Mouse (Mus musculus): ENCODE measurements around the gene Sorcs2. TPM values are rescaled to one million over a fixed set of nuclear protein-coding genes. Genes with fewer than 3 reads are reported as not detected.

Gene Sorcs2
- total and polyA plus RNA-seq, 3 experiments, result 0.42 to 1.6 (median 0.46) TPM

GRCm38 (mm10) chr5:36422689-36423088 is 24.8 kb upstream of the Sorcs2 start:
- Histone ChIP-seq H3K9ac (ENCODE audit: insufficient read depth, low read depth) (no peak overlapping the region), H3K79me2 (replicated peaks; ENCODE audit: control insufficient read depth, extremely low read depth, insufficient read depth, poor library complexity, severe bottlenecking) (no peaks in the 10 kb centered on the region), H3K4me3 (replicated peaks in 1 of 3; ENCODE audit: low read depth in 2 of 3, low read length in 2 of 3, poor library complexity in 1 of 3) (no peak overlapping the region), H3K27me3 (replicated peaks) (peaks cover 73% of the 10 kb centered on the region), H3K27ac (ENCODE audit: insufficient read depth, low read depth) (no peak overlapping the region), H3K36me3 (replicated peaks in 1 of 2; ENCODE audit: control insufficient read depth in 1 of 2, insufficient read depth in 1 of 2, low read length in 1 of 2) (no peaks in the 10 kb centered on the region), H3K4me1 (ENCODE audit: control insufficient read depth in 1 of 2, insufficient read depth in 2 of 2) (no peaks in the 10 kb centered on the region), H3K4me2 (ENCODE audit: insufficient read depth, low read depth, poor library complexity, severe bottlenecking) (no peak overlapping the region), H3K9me3 (replicated peaks; ENCODE audit: low read length) (peaks cover 8% of the 10 kb centered on the region)
- no peak for DNase-seq (ENCODE audit: extremely low read depth)
- dilution Hi-C loops (cut with MboI; ENCODE audit: extremely low pct_ligation_motif_present, extremely low pct_unique_long_range_greater_than_20kb, low sequenced_read_pairs) (no loop called here), in situ Hi-C loops (cut with MboI; ENCODE audit: low pct_ligation_motif_present, low pct_unique_long_range_greater_than_20kb, low sequenced_read_pairs) (no loop called here)
- TF ChIP-seq KAT2A (IDR thresholded peaks at IDR 0.05; ENCODE audit: insufficient replicate concordance, low read length), result no peak

GRCm38 (mm10) chr5:36419861-36420260 is 21.9 kb upstream of the Sorcs2 start:
- in situ Hi-C loops (cut with MboI; ENCODE audit: low pct_ligation_motif_present, low pct_unique_long_range_greater_than_20kb, low sequenced_read_pairs), result no loop called here
- no peak overlapping the region for H3K27ac ChIP-seq (ENCODE audit: insufficient read depth, low read depth)
- no peak overlapping the region for H3K4me2 ChIP-seq (ENCODE audit: insufficient read depth, low read depth, poor library complexity, severe bottlenecking)
- H3K36me3 ChIP-seq (replicated peaks in 1 of 2; ENCODE audit: control insufficient read depth in 1 of 2, insufficient read depth in 1 of 2, low read length in 1 of 2), result no peaks in the 10 kb centered on the region
- H3K9me3 ChIP-seq (replicated peaks; ENCODE audit: low read length), result peaks cover 8% of the 10 kb centered on the region
- TF ChIP-seq ZC3H11A (IDR thresholded peaks at IDR 0.05; ENCODE audit: low read depth, low read length), result no peak
- TF ChIP-seq HCFC1 (IDR thresholded peaks at IDR 0.05; ENCODE audit: low read depth, low read length), result no peak
- no peak for TF ChIP-seq MYC (IDR thresholded peaks at IDR 0.05; ENCODE audit: low read depth, low read length)
- TF ChIP-seq CTCF (conservative IDR thresholded peaks at IDR 0.05 in 1 of 2, IDR thresholded peaks at IDR 0.05 in 1 of 2; ENCODE audit: low read depth in 2 of 2, low read length in 2 of 2), result no peak
- no peak for TF ChIP-seq JUN (IDR thresholded peaks at IDR 0.05; ENCODE audit: insufficient read depth, low read depth, low read length)
- no peak for TF ChIP-seq NELFE (IDR thresholded peaks at IDR 0.05; ENCODE audit: low read depth, low read length)
- no peak for TF ChIP-seq RAD21 (IDR thresholded peaks at IDR 0.05; ENCODE audit: low read depth, low read length)
- TF ChIP-seq SMC3 (IDR thresholded peaks at IDR 0.05; ENCODE audit: low read depth, low read length), result no peak
- TF ChIP-seq ETS1 (conservative IDR thresholded peaks at IDR 0.05; ENCODE audit: low read depth, low read length), result no peak
- no peak for TF ChIP-seq E2F4 (IDR thresholded peaks at IDR 0.05; ENCODE audit: insufficient replicate concordance, low read depth, low read length)
- no peak for TF ChIP-seq POLR2AphosphoS2 (IDR thresholded peaks at IDR 0.05; ENCODE audit: low read depth, low read length)
- TF ChIP-seq MAZ (IDR thresholded peaks at IDR 0.05; ENCODE audit: low read depth, low read length), result no peak
- no peak for TF ChIP-seq MEF2A (IDR thresholded peaks at IDR 0.05; ENCODE audit: borderline replicate concordance, low read depth, low read length)
- TF ChIP-seq GABPA (IDR thresholded peaks at IDR 0.05; ENCODE audit: insufficient replicate concordance, low read depth, low read length), result no peak
- TF ChIP-seq EP300 (IDR thresholded peaks at IDR 0.05; ENCODE audit: low read length), result no peak
- TF ChIP-seq IRF4 (IDR thresholded peaks at IDR 0.05; ENCODE audit: low read depth, low read length), result no peak
- TF ChIP-seq MXI1 (IDR thresholded peaks at IDR 0.05; ENCODE audit: low read depth, low read length), result no peak
- no peak for TF ChIP-seq JUND (conservative IDR thresholded peaks at IDR 0.05; ENCODE audit: low read depth, low read length)
- TF ChIP-seq CHD1 (IDR thresholded peaks at IDR 0.05; ENCODE audit: low read depth, low read length), result no peak
- no peak for TF ChIP-seq TBP (conservative IDR thresholded peaks at IDR 0.05; ENCODE audit: low read depth, low read length)
- H3K4me1 ChIP-seq (ENCODE audit: control insufficient read depth in 1 of 2, insufficient read depth in 2 of 2), result no peaks in the 10 kb centered on the region
- no peaks in the 10 kb centered on the region for H3K79me2 ChIP-seq (replicated peaks; ENCODE audit: control insufficient read depth, extremely low read depth, insufficient read depth, poor library complexity, severe bottlenecking)
- dilution Hi-C loops (cut with MboI; ENCODE audit: extremely low pct_ligation_motif_present, extremely low pct_unique_long_range_greater_than_20kb, low sequenced_read_pairs), result no loop called here
- H3K27me3 ChIP-seq (replicated peaks), result peaks cover 70% of the 10 kb centered on the region
- H3K9ac ChIP-seq (ENCODE audit: insufficient read depth, low read depth), result no peak overlapping the region
- no peak overlapping the region for H3K4me3 ChIP-seq (replicated peaks in 1 of 3; ENCODE audit: low read depth in 2 of 3, low read length in 2 of 3, poor library complexity in 1 of 3)
- no peak for DNase-seq (ENCODE audit: extremely low read depth)

Data from CH12.LX (cell line).